Mouse (Mus musculus): ENCODE results near the gene Trappc2. TPM values are rescaled to one million over a fixed set of nuclear protein-coding genes. Genes with fewer than 3 reads are reported as not detected.

The Trappc2 gene
- total and polyA plus RNA-seq, 3 experiments = 0.93 to 26.1 (median 14.8) TPM

Other genes with a start within 250 kb of the Trappc2 start
- gene Gpm6b, start 201.7 kb upstream of the Trappc2 start, total RNA-seq (2021) = 1 to 10 TPM; 4.4 to 7.3 TPM
- 1.2 and 1.9 TPM in 2 replicates for gene Gpm6b, start 201.7 kb upstream of the Trappc2 start, polyA plus RNA-seq (2012; rRNA removed)
- 1 to 10 TPM; 6.1 to 6.3 TPM for gene Ofd1, start 130 bp downstream of the Trappc2 start, total RNA-seq (2021)
- gene Ofd1, start 130 bp downstream of the Trappc2 start, polyA plus RNA-seq (2012; rRNA removed) = 0.37 and 0.59 TPM in 2 replicates
- 10 to 100 TPM; 47.3 to 49.9 TPM for gene Rab9, start 39.3 kb downstream of the Trappc2 start, total RNA-seq (2021)
- gene Rab9, start 39.3 kb downstream of the Trappc2 start, polyA plus RNA-seq (2012; rRNA removed) = 1.7 and 1.8 TPM in 2 replicates
- 1 to 10 TPM; 2.9 to 4.7 TPM for gene Tceanc, start 78.0 kb downstream of the Trappc2 start, total RNA-seq (2021)
- gene Tceanc, start 78.0 kb downstream of the Trappc2 start, polyA plus RNA-seq (2012; rRNA removed) = 0.84 and 1.0 TPM in 2 replicates
- 10 to 100 TPM; 20.4 to 26.0 TPM for gene Egfl6, start 145.1 kb downstream of the Trappc2 start, total RNA-seq (2021)
- 2.1 and 4.0 TPM in 2 replicates for gene Egfl6, start 145.1 kb downstream of the Trappc2 start, polyA plus RNA-seq (2012; rRNA removed)